ENCODE assay signal across 9 mouse cellular contexts in genomic region chr11:32552401-32553090, GRCm38 (mm10). TPM values are rescaled to one million over a fixed set of nuclear protein-coding genes. Genes with fewer than 3 reads are reported as not detected.
DNase-seq lines count a peak whose midpoint lies in the region; ATAC-seq and TF ChIP-seq lines count a peak whose summit lies in the region.
"Had no signal": no experiment of that assay in that cellular context is flagged by ENCODE, and none has a peak within 500 bp of the region (broad histone marks: within the 10 kb centered on the region; RNA-seq: fewer than 3 reads in every experiment).

No protein-coding gene starts in this region.

- no peaks in the 10 kb centered on the region for H3K27me3 ChIP-seq in limb, embryonic 13.5 days
- H3K27me3 ChIP-seq in stomach, embryonic 15.5 days (replicated peaks), result no peaks in the 10 kb centered on the region
- no peaks in the 10 kb centered on the region for H3K27me3 ChIP-seq in cerebellum, adult 2 months (ENCODE audit: control insufficient read depth, insufficient read depth, low read length)

- 0 out of 2 replicates have a peak overlapping the region, but pooled peaks have one; percentile 21 for H3K4me2 ChIP-seq in limb, embryonic 13.5 days (replicated peaks)
- no peak overlapping the region for H3K4me2 ChIP-seq in stomach, embryonic 15.5 days

- peaks cover 56% of the 10 kb centered on the region for H3K4me1 ChIP-seq in limb, embryonic 13.5 days
- peaks cover 34% of the 10 kb centered on the region for H3K4me1 ChIP-seq in stomach, embryonic 15.5 days
- peaks cover 51% of the 10 kb centered on the region for H3K4me1 ChIP-seq in cerebellum, adult 2 months (ENCODE audit: control insufficient read depth, insufficient read depth, low read length)

- TF ChIP-seq POLR2A in cerebellum, adult 2 months (IDR thresholded peaks at IDR 0.05; ENCODE audit: borderline replicate concordance, insufficient read depth, low read length), result no peak

- peak; percentile 50 for DNase-seq in adrenal gland, adult 2 months
- DNase-seq in adrenal gland, adult 8-10 months, result no peak
- peak; percentile 29 for DNase-seq in thymus, postnatal 14 days
- no peak for DNase-seq in thymus, postnatal 25 days
- DNase-seq in cerebellum, adult 2 months, result no peak
- DNase-seq in cerebellum, postnatal 4 days (ENCODE audit: low spot score in 2 of 2), result no peak

- no peaks in the 10 kb centered on the region for H3K9me3 ChIP-seq in limb, embryonic 13.5 days
- no peaks in the 10 kb centered on the region for H3K9me3 ChIP-seq in stomach, embryonic 15.5 days

- H3K4me3 ChIP-seq in limb, embryonic 13.5 days, result no peak overlapping the region
- H3K4me3 ChIP-seq in stomach, embryonic 15.5 days (replicated peaks), result no peak overlapping the region
- no peak overlapping the region for H3K4me3 ChIP-seq in cerebellum, adult 2 months (replicated peaks; ENCODE audit: insufficient read depth, low read depth, low read length)

- no peak for ATAC-seq in limb, embryonic 13.5 days (ENCODE audit: low FRiP score, low read depth)
- no peak for ATAC-seq in stomach, embryonic 15.5 days (ENCODE audit: insufficient read depth, low FRiP score, low read depth)

- H3K27ac ChIP-seq in limb, embryonic 13.5 days, result peak overlapping the region; percentile 86
- 0 out of 2 replicates have a peak overlapping the region, but pooled peaks have one; percentile 23 for H3K27ac ChIP-seq in stomach, embryonic 15.5 days
- no peak overlapping the region for H3K27ac ChIP-seq in cerebellum, adult 2 months (ENCODE audit: insufficient read depth, low read length)

- 51% methylated on average over 13 of the region's 13 CpGs for WGBS in limb, embryonic 13.5 days
- WGBS in stomach, embryonic 15.5 days, result 57% methylated on average over 13 of the region's 13 CpGs
- 50% methylated on average over 13 of the region's 13 CpGs for WGBS in cerebellum, adult 2 months

- H3K36me3 ChIP-seq in limb, embryonic 13.5 days, result no peaks in the 10 kb centered on the region
- H3K36me3 ChIP-seq in stomach, embryonic 15.5 days, result no peaks in the 10 kb centered on the region

- no peak for TF ChIP-seq CTCF in cerebellum, adult 2 months (IDR thresholded peaks at IDR 0.05; ENCODE audit: borderline replicate concordance, insufficient read depth, low read depth, low read length)

- peak overlapping the region; percentile 31; the same call in 1 of the 2 replicates for H3K9ac ChIP-seq in limb, embryonic 13.5 days
- no peak overlapping the region for H3K9ac ChIP-seq in stomach, embryonic 15.5 days

RNA-seq across cellular contexts. Expression of gene Stk10, which starts 19.4 kb away (rescaled TPM):
- total RNA-seq in adrenal gland, adult 2 months (2021), result 10 to 100 TPM; 11.2 to 13.1 TPM
- 6.0 and 6.7 TPM in 2 replicates for polyA plus RNA-seq in adrenal gland, adult 2 months (2012; rRNA removed)
- 10 to 100 TPM in 2 of 4 experiments, 1 to 10 TPM in 2; 9.5 to 23.3 (median 14.9) TPM for total RNA-seq in adrenal gland, adult 8-10 months (2022)
- 2.6 and 3.1 TPM in 2 replicates for polyA plus RNA-seq in limb, embryonic 13.5 days (2015; fragmentation: Nextera tagmentation; extraction: Ambion mirVana)
- polyA plus RNA-seq in stomach, embryonic 15.5 days (2015; fragmentation: Nextera tagmentation; extraction: Ambion mirVana), result 3.8 TPM in 2 replicates
- 19.6 and 21.6 TPM in 2 replicates for polyA plus RNA-seq in cerebellum, adult 2 months (2012; rRNA removed)

RNA-seq across cellular contexts. Expression of gene Efcab9, which starts 20.7 kb away (rescaled TPM):
- 1 to 10 TPM in 1 of 2 experiments, under 1 TPM in 1; 0.66 to 1.8 TPM for total RNA-seq in adrenal gland, adult 2 months (2021)
- polyA plus RNA-seq in adrenal gland, adult 2 months (2012; rRNA removed), result not detected in 2 replicates
- 1 to 10 TPM; 1.3 to 2.4 (median 1.6) TPM for total RNA-seq in adrenal gland, adult 8-10 months (2022)
- 0.45 TPM in 1 of 2 replicates, not detected in the other for polyA plus RNA-seq in limb, embryonic 13.5 days (2015; fragmentation: Nextera tagmentation; extraction: Ambion mirVana)
- 0.53 and 1.1 TPM in 2 replicates for polyA plus RNA-seq in stomach, embryonic 15.5 days (2015; fragmentation: Nextera tagmentation; extraction: Ambion mirVana)
- 0.97 and 1.4 TPM in 2 replicates for polyA plus RNA-seq in cerebellum, adult 2 months (2012; rRNA removed)
- total RNA-seq: left cerebral cortex, postnatal 10 days had no signal

Comparison
In these comparisons a context has a peak if more than half of its experiments do, and no peak if none do; other contexts are left out.
1. DNase-seq: peak in adrenal gland, adult 2 months (single experiment) and thymus, postnatal 14 days (single experiment); none in adrenal gland, adult 8-10 months (single experiment), thymus, postnatal 25 days (single experiment), cerebellum, adult 2 months (0 of 2) and cerebellum, postnatal 4 days (0 of 2).